In genomic region chr9:58546630-58547360, GRCm38 (mm10) we compare ENCODE assay signal across 12 mouse cellular contexts. TPM values are rescaled to one million over a fixed set of nuclear protein-coding genes. Genes with fewer than 3 reads are reported as not detected.
DNase-seq lines count a peak whose midpoint lies in the region; ATAC-seq and TF ChIP-seq lines count a peak whose summit lies in the region.
"Had no signal": no experiment of that assay in that cellular context is flagged by ENCODE, and none has a peak within 500 bp of the region (broad histone marks: within the 10 kb centered on the region; RNA-seq: fewer than 3 reads in every experiment).

No protein-coding gene starts in this region.

- H3K4me1 ChIP-seq in forebrain, embryonic 12.5 days: peaks cover 12% of the 10 kb centered on the region
- no peaks in the 10 kb centered on the region for H3K4me1 ChIP-seq in forebrain, embryonic 11.5 days (replicated peaks; ENCODE audit: control insufficient read depth, insufficient read depth, low read length)
- H3K4me1 ChIP-seq in kidney, adult 2 months (ENCODE audit: control insufficient read depth, insufficient read depth, low read length): peaks cover 5% of the 10 kb centered on the region
- H3K4me1 ChIP-seq in thymus, adult 2 months (replicated peaks; ENCODE audit: control insufficient read depth, insufficient read depth, low read length): peaks cover 5% of the 10 kb centered on the region

- H3K9ac ChIP-seq in forebrain, embryonic 12.5 days: no peak overlapping the region
- H3K9ac ChIP-seq in forebrain, embryonic 11.5 days (ENCODE audit: low read length): no peak overlapping the region
- H3K9ac ChIP-seq: liver, embryonic 13.5 days had no signal

- no peak overlapping the region for H3K4me3 ChIP-seq in forebrain, embryonic 12.5 days (replicated peaks)
- no peak overlapping the region for H3K4me3 ChIP-seq in forebrain, embryonic 11.5 days (ENCODE audit: low read depth, low read length)
- no peak overlapping the region for H3K4me3 ChIP-seq in kidney, adult 2 months (ENCODE audit: insufficient read depth, low read depth, low read length)
- H3K4me3 ChIP-seq in thymus, adult 2 months (ENCODE audit: control insufficient read depth, insufficient read depth, low read length): no peak overlapping the region
- H3K4me3 ChIP-seq: liver, embryonic 13.5 days had no signal

- DNase-seq in forebrain, embryonic 11.5 days (ENCODE audit: low spot score): no peak
- peak; percentile 67 for DNase-seq in 3134 (ENCODE audit: extremely low read depth, insufficient read length, low spot score)
- DNase-seq in cerebellum, adult 9-11 months: peak; percentile 80
- peak; percentile 79 for DNase-seq in gastrocnemius, postnatal 14 days
- DNase-seq in spleen, adult 12 weeks (ENCODE audit: low spot score): no peak
- DNase-seq in kidney, adult 2 months: no peak
- no peak for DNase-seq in thymus, adult 2 months
- DNase-seq: heart, adult 11 months; liver, embryonic 13.5 days had no signal

- peak overlapping the region; percentile 1; the same call in 1 of the 2 replicates for H3K27ac ChIP-seq in forebrain, embryonic 12.5 days
- H3K27ac ChIP-seq in forebrain, embryonic 11.5 days (ENCODE audit: low read depth, low read length): no peak overlapping the region
- no peak overlapping the region for H3K27ac ChIP-seq in kidney, adult 2 months (ENCODE audit: insufficient read depth, low read depth, low read length)
- no peak overlapping the region for H3K27ac ChIP-seq in thymus, adult 2 months (ENCODE audit: control insufficient read depth, insufficient read depth, low read length)
- H3K27ac ChIP-seq: liver, embryonic 13.5 days had no signal

- no peaks in the 10 kb centered on the region for H3K36me3 ChIP-seq in forebrain, embryonic 12.5 days (replicated peaks)
- no peaks in the 10 kb centered on the region for H3K36me3 ChIP-seq in forebrain, embryonic 11.5 days (ENCODE audit: control insufficient read depth, insufficient read depth, low read length)
- H3K36me3 ChIP-seq in kidney, adult 2 months (ENCODE audit: control insufficient read depth, insufficient read depth, low read length): no peaks in the 10 kb centered on the region
- H3K36me3 ChIP-seq in thymus, adult 2 months (ENCODE audit: control insufficient read depth, insufficient read depth, low read length): no peaks in the 10 kb centered on the region
- H3K36me3 ChIP-seq: liver, embryonic 13.5 days had no signal

- TF ChIP-seq POLR2A in kidney, adult 2 months (IDR thresholded peaks at IDR 0.05; ENCODE audit: low read depth, low read length): no peak
- TF ChIP-seq POLR2A in thymus, adult 2 months (IDR thresholded peaks at IDR 0.05; ENCODE audit: control insufficient read depth, extremely low read depth, insufficient read depth, low read length, poor library complexity): no peak

- WGBS in forebrain, embryonic 12.5 days: 75% methylated on average over 11 of the region's 11 CpGs
- WGBS in forebrain, embryonic 11.5 days: 87% methylated on average over 11 of the region's 11 CpGs
- WGBS in kidney, adult 2 months: 84% methylated on average over 11 of the region's 11 CpGs
- 91% methylated on average over 11 of the region's 11 CpGs for WGBS in thymus, adult 2 months

- intact Hi-C loops in gastrocnemius, postnatal 14 days (cut with DNase I; ENCODE audit: low total_unique reads): no loop called here

- ATAC-seq in forebrain, embryonic 12.5 days (ENCODE audit: low FRiP score): no peak
- ATAC-seq in forebrain, embryonic 11.5 days (replicated peaks; ENCODE audit: low FRiP score): no peak
- ATAC-seq: inflammation-experienced regulatory T-cells, adult 6 months had no signal

- no peak for TF ChIP-seq CTCF in kidney, adult 2 months (conservative IDR thresholded peaks at IDR 0.05; ENCODE audit: insufficient read depth, insufficient read length, low read depth, low read length)
- TF ChIP-seq CTCF in thymus, adult 2 months (IDR thresholded peaks at IDR 0.05; ENCODE audit: borderline replicate concordance, control insufficient read depth, extremely low read depth, insufficient read depth, low read length, poor library complexity): no peak

- H3K9me3 ChIP-seq in forebrain, embryonic 12.5 days: no peaks in the 10 kb centered on the region
- H3K9me3 ChIP-seq in forebrain, embryonic 11.5 days (ENCODE audit: control insufficient read depth, low read length): no peaks in the 10 kb centered on the region
- H3K9me3 ChIP-seq: liver, embryonic 13.5 days had no signal

- H3K27me3 ChIP-seq in forebrain, embryonic 12.5 days: no peaks in the 10 kb centered on the region
- no peaks in the 10 kb centered on the region for H3K27me3 ChIP-seq in forebrain, embryonic 11.5 days (ENCODE audit: control insufficient read depth, insufficient read depth, low read length)
- no peaks in the 10 kb centered on the region for H3K27me3 ChIP-seq in kidney, adult 2 months (replicated peaks; ENCODE audit: control insufficient read depth, insufficient read depth, low read length)
- no peaks in the 10 kb centered on the region for H3K27me3 ChIP-seq in thymus, adult 2 months (ENCODE audit: control insufficient read depth, insufficient read depth, low read length)

- no peak overlapping the region for H3K4me2 ChIP-seq in forebrain, embryonic 12.5 days
- no peak overlapping the region for H3K4me2 ChIP-seq in forebrain, embryonic 11.5 days (ENCODE audit: low read depth, low read length, severe bottlenecking)
- H3K4me2 ChIP-seq: liver, embryonic 13.5 days had no signal

RNA-seq across cellular contexts. Expression of gene Cd276, which starts 8.4 kb away (rescaled TPM):
- 32.2 and 35.9 TPM in 2 replicates for polyA plus RNA-seq in forebrain, embryonic 12.5 days (2016; fragmentation: Nextera tagmentation; extraction: Ambion mirVana)
- 34.7 and 35.8 TPM in 2 replicates for polyA plus RNA-seq in forebrain, embryonic 11.5 days (2014; fragmentation: Nextera tagmentation; extraction: Ambion mirVana)
- 10 to 100 TPM; 15.6 to 25.1 TPM for total RNA-seq in gastrocnemius, postnatal 14 days (2021)
- 1.3 TPM in 2 replicates for polyA plus RNA-seq in kidney, adult 2 months (2012; rRNA removed)
- polyA plus RNA-seq in thymus, adult 2 months (2012; rRNA removed): 2.3 and 2.5 TPM in 2 replicates
- polyA plus RNA-seq: inflammation-experienced regulatory T-cells, adult 6 months had no signal

RNA-seq across cellular contexts. Expression of gene Nptn, which starts 35.2 kb away (rescaled TPM):
- polyA plus RNA-seq in forebrain, embryonic 12.5 days (2016; fragmentation: Nextera tagmentation; extraction: Ambion mirVana): 69.6 and 71.6 TPM in 2 replicates
- 58.7 and 60.3 TPM in 2 replicates for polyA plus RNA-seq in forebrain, embryonic 11.5 days (2014; fragmentation: Nextera tagmentation; extraction: Ambion mirVana)
- total RNA-seq in gastrocnemius, postnatal 14 days (2021): 100 to 1,000 TPM in 1 of 2 experiments, 10 to 100 TPM in 1; 91.0 to 101 TPM
- polyA plus RNA-seq in kidney, adult 2 months (2012; rRNA removed): 450 and 540 TPM in 2 replicates
- 282 and 309 TPM in 2 replicates for polyA plus RNA-seq in thymus, adult 2 months (2012; rRNA removed)

RNA-seq across cellular contexts. Expression of gene Insyn1, which starts 58.4 kb away (rescaled TPM):
- polyA plus RNA-seq in forebrain, embryonic 12.5 days (2016; fragmentation: Nextera tagmentation; extraction: Ambion mirVana): 4.0 and 4.7 TPM in 2 replicates
- polyA plus RNA-seq in forebrain, embryonic 11.5 days (2014; fragmentation: Nextera tagmentation; extraction: Ambion mirVana): 2.4 and 3.4 TPM in 2 replicates
- total RNA-seq in gastrocnemius, postnatal 14 days (2021): 1 to 10 TPM; 6.4 to 7.1 TPM
- polyA plus RNA-seq in kidney, adult 2 months (2012; rRNA removed): 2.7 and 2.9 TPM in 2 replicates
- polyA plus RNA-seq in thymus, adult 2 months (2012; rRNA removed): 3.2 and 4.9 TPM in 2 replicates
- total RNA-seq: neutrophil, adult 5-6 weeks had no signal
- polyA plus RNA-seq: inflammation-experienced regulatory T-cells, adult 6 months had no signal

Comparison
In these comparisons a context has a peak if more than half of its experiments do, and no peak if none do; other contexts are left out.
1. DNase-seq: peak in 3134 (single experiment), cerebellum, adult 9-11 months (single experiment) and gastrocnemius, postnatal 14 days (single experiment); none in forebrain, embryonic 11.5 days (single experiment), spleen, adult 12 weeks (single experiment), kidney, adult 2 months (single experiment) and thymus, adult 2 months (single experiment).